Mouse (Mus musculus) Muller cell, postnatal 12 days (primary cell): ENCODE measurements at regions not wholly inside any gene's neighbourhood (a gene's known extent, or its start where the extent isn't known, plus 50 kb on each side); places are given as distances from the start of the nearest gene placed in this dataset.
A peak's percentile ranks its signal among the peaks of the same experiment; 100 is the strongest.

Experiments
- DNase-seq: peaks from one replicate; pipeline ENCODE4 v3.0.0-alpha.2; 2015; ENCODE audit errors: inconsistent ontology term

- DNase-seq, result no peak
Measured at GRCm38 (mm10) chr5:83533901-83534300, 178.9 kb upstream of the Tecrl start.

GRCm38 (mm10) chr5:83518661-83519060, 163.7 kb upstream of the Tecrl start:
- no peak for DNase-seq

GRCm38 (mm10) chr5:83484135-83484534, 129.1 kb upstream of the Tecrl start:
- peak; percentile 24 for DNase-seq

- peak; percentile 28 for DNase-seq
Measured at GRCm38 (mm10) chr5:83440259-83440658, 85.3 kb upstream of the Tecrl start.

GRCm38 (mm10) chr5:83436510-83436909, 81.5 kb upstream of the Tecrl start:
- no peak for DNase-seq

- DNase-seq, result no peak
Measured at GRCm38 (mm10) chr5:83421708-83422107, 66.7 kb upstream of the Tecrl start.

- peak; percentile 54 for DNase-seq
Measured at GRCm38 (mm10) chr5:83410221-83410620, 55.2 kb upstream of the Tecrl start.

GRCm38 (mm10) chr5:83405266-83405954, 50.4 kb upstream of the Tecrl start:
- no peak for DNase-seq
